Mouse (Mus musculus) heart, adult 2 months (tissue): ENCODE results near the gene Crp.

Experiments
- CTCF ChIP-seq: fragments of 200-600 bp; IDR thresholded peaks from 2 replicates; pipeline ENCODE4 v1.8.1; 2022; ENCODE audit warnings: antibody characterized with exemption, mild to moderate bottlenecking, moderate library complexity
- EP300 ChIP-seq: fragments of 200-500 bp; IDR thresholded peaks from 2 replicates; pipeline ENCODE4 v1.6.1; 2011; ENCODE audit warnings: low read depth, low read length, control low read depth; ENCODE audit not compliant: insufficient read depth
- POLR2A ChIP-seq: fragments of 200-500 bp; IDR thresholded peaks from 2 replicates; pipeline ENCODE4 v1.6.1; 2011; ENCODE audit warnings: mild to moderate bottlenecking, low read depth, low read length, control low read depth; ENCODE audit not compliant: insufficient read depth

GRCm38 (mm10) chr1:172709788-172710350 is 12.0 kb downstream of the Crp start:
- TF ChIP-seq POLR2A (no peak), CTCF (no peak), EP300 (no peak)
